Mouse (Mus musculus) midbrain, embryonic 11.5 days (tissue): ENCODE results near the gene Arhgef28. TPM values are rescaled to one million over a fixed set of nuclear protein-coding genes. Genes with fewer than 3 reads are reported as not detected.
"Not testable (repeated sequence)": the region's sequence is repeated elsewhere in the genome, so short reads cannot be mapped to it uniquely, and the experiment has no call there.

Experiments used
- ATAC-seq: fragments of 200-750 bp; cut with Nextera tagmentation; 2 replicates; pipeline ENCODE4 v1.8.0; 2017; ENCODE audit warnings: moderate TSS enrichment, moderate library complexity; ENCODE audit not compliant: low FRiP score
- DNase-seq: peaks from one replicate; pipeline ENCODE4 v3.0.0; 2015; ENCODE audit warnings: low spot score; ENCODE audit errors: missing footprints
- H3K27ac ChIP-seq: fragments of 300-500 bp; sonication (generic); 2 replicates; pipeline ENCODE4 v1.5.1; 2014; ENCODE audit warnings: low read depth, low read length
- H3K27me3 ChIP-seq: fragments of 300-500 bp; sonication (generic); 2 replicates; pipeline ENCODE4 v1.6.1; 2014; ENCODE audit warnings: mild to moderate bottlenecking, low read length, moderate library complexity, mixed read lengths; ENCODE audit not compliant: control insufficient read depth, insufficient read depth
- H3K36me3 ChIP-seq: fragments of 300-500 bp; sonication (generic); 2 replicates; pipeline ENCODE4 v1.6.1; 2014; ENCODE audit warnings: mild to moderate bottlenecking, low read length, moderate library complexity, mixed read lengths; ENCODE audit not compliant: control insufficient read depth, insufficient read depth
- H3K4me1 ChIP-seq: fragments of 300-500 bp; sonication (generic); 2 replicates; pipeline ENCODE4 v1.6.1; 2014; ENCODE audit warnings: low read length; ENCODE audit not compliant: control insufficient read depth, insufficient read depth
- H3K4me2 ChIP-seq: fragments of 300-500 bp; sonication (generic); 2 replicates; pipeline ENCODE4 v1.6.1; 2014; ENCODE audit warnings: mild to moderate bottlenecking, moderate library complexity
- H3K4me3 ChIP-seq: fragments of 300-500 bp; sonication (generic); 2 replicates; pipeline ENCODE4 v1.5.1; 2014; ENCODE audit warnings: low read depth, low read length
- H3K9ac ChIP-seq: fragments of 300-500 bp; sonication (generic); 2 replicates; pipeline ENCODE4 v1.6.1; 2014; ENCODE audit warnings: low read length
- H3K9me3 ChIP-seq: fragments of 300-500 bp; sonication (generic); 2 replicates; pipeline ENCODE4 v1.6.1; 2016; ENCODE audit warnings: low read length; ENCODE audit not compliant: control insufficient read depth
- WGBS: fragments of 180-500 bp; shearing (Covaris S2); extraction: QIAGEN DNeasy Blood & Tissue Kit; methylation state at CpG from one replicate; pipeline ENCODE4 v1.1.7; 2014; 5-methylcytosine and 5-hydroxymethylcytosine counted together
- polyA plus RNA-seq: library from polyadenylated mRNA; unstranded; fragments of >200 nt; fragmentation: Nextera tagmentation; extraction: Ambion mirVana; gene quantifications from 2 replicates; pipeline ENCODE4 v1.2.1, GENCODE M21; 2014

The Arhgef28 gene
- polyA plus RNA-seq, 1 experiment from 2014 or later = 6.7 TPM

GRCm38 (mm10) chr13:98027122-98027521 lies 179.1 kb downstream of the Arhgef28 start:
- DNase-seq (peak; percentile 60), ATAC-seq (no peak)
- Histone ChIP-seq H3K27ac (no peak overlapping the region), H3K4me1 (0 out of 2 replicates have a peak, but pooled peaks cover 2% of the 10 kb centered on the region), H3K27me3 (no peaks in the 10 kb centered on the region), H3K36me3 (no peaks in the 10 kb centered on the region), H3K4me2 (no peak overlapping the region), H3K4me3 (no peak overlapping the region), H3K9ac (no peak overlapping the region), H3K9me3 (no peaks in the 10 kb centered on the region)
- WGBS = 77% methylated on average over 5 of the region's 5 CpGs

GRCm38 (mm10) chr13:98025706-98026504 lies 180.3 kb downstream of the Arhgef28 start:
- ATAC-seq (no peak), DNase-seq (peak; percentile 78)
- no peak overlapping the region for H3K27ac ChIP-seq
- 0 out of 2 replicates have a peak, but pooled peaks cover 2% of the 10 kb centered on the region for H3K4me1 ChIP-seq
- WGBS = 79% methylated on average over 26 of the region's 26 CpGs
- H3K9ac ChIP-seq = no peak overlapping the region
- no peak overlapping the region for H3K4me3 ChIP-seq
- no peaks in the 10 kb centered on the region for H3K27me3 ChIP-seq
- H3K4me2 ChIP-seq = no peak overlapping the region
- no peaks in the 10 kb centered on the region for H3K9me3 ChIP-seq
- H3K36me3 ChIP-seq = no peaks in the 10 kb centered on the region

GRCm38 (mm10) chr13:98025162-98025561 lies 181.1 kb downstream of the Arhgef28 start:
- Histone ChIP-seq H3K4me3 (no peak overlapping the region), H3K4me1 (0 out of 2 replicates have a peak, but pooled peaks cover 2% of the 10 kb centered on the region), H3K36me3 (no peaks in the 10 kb centered on the region), H3K27me3 (no peaks in the 10 kb centered on the region), H3K4me2 (no peak overlapping the region), H3K9me3 (no peaks in the 10 kb centered on the region), H3K9ac (no peak overlapping the region), H3K27ac (no peak overlapping the region)
- ATAC-seq = no peak
- WGBS = 89% methylated on average over 7 of the region's 7 CpGs
- peak; percentile 86 for DNase-seq

- Histone ChIP-seq H3K4me3 (no peak overlapping the region), H3K4me2 (no peak overlapping the region), H3K4me1 (0 out of 2 replicates have a peak, but pooled peaks cover 2% of the 10 kb centered on the region), H3K36me3 (no peaks in the 10 kb centered on the region), H3K27ac (no peak overlapping the region), H3K9ac (no peak overlapping the region), H3K9me3 (no peaks in the 10 kb centered on the region), H3K27me3 (no peaks in the 10 kb centered on the region)
- 92% methylated on average over 12 of the region's 12 CpGs for WGBS
- ATAC-seq (no peak), DNase-seq (no peak)
These were observed 181.6 kb downstream of the Arhgef28 start for GRCm38 (mm10) chr13:98024680-98025079.

- ATAC-seq = no peak
- Histone ChIP-seq H3K9ac (no peak overlapping the region), H3K27ac (no peak overlapping the region), H3K36me3 (no peaks in the 10 kb centered on the region), H3K9me3 (no peaks in the 10 kb centered on the region), H3K4me2 (no peak overlapping the region), H3K4me3 (no peak overlapping the region), H3K4me1 (0 out of 2 replicates have a peak, but pooled peaks cover 4% of the 10 kb centered on the region), H3K27me3 (no peaks in the 10 kb centered on the region)
- DNase-seq = no peak
- WGBS = 81% methylated on average over 4 of the region's 4 CpGs
These were observed 184.3 kb downstream of the Arhgef28 start for GRCm38 (mm10) chr13:98021906-98022305.

- not testable (repeated sequence) for H3K27ac ChIP-seq, H3K4me2 ChIP-seq, H3K9ac ChIP-seq, H3K9me3 ChIP-seq, ATAC-seq, H3K27me3 ChIP-seq, H3K4me3 ChIP-seq, H3K36me3 ChIP-seq
- DNase-seq = peak; percentile 75
- H3K4me1 ChIP-seq = peaks cover 15% of the 10 kb centered on the region
- WGBS = 87% methylated on average over 8 of the region's 8 CpGs
These were observed 187.4 kb downstream of the Arhgef28 start for GRCm38 (mm10) chr13:98018837-98019236.

GRCm38 (mm10) chr13:98016923-98017588 lies 189.2 kb downstream of the Arhgef28 start:
- 20% methylated on average over 12 of the region's 12 CpGs for WGBS
- Histone ChIP-seq H3K27me3 (no peaks in the 10 kb centered on the region), H3K4me2 (peak overlapping the region; percentile 85), H3K36me3 (no peaks in the 10 kb centered on the region), H3K9me3 (no peaks in the 10 kb centered on the region), H3K9ac (peak overlapping the region; percentile 58), H3K27ac (no peak overlapping the region), H3K4me1 (peaks cover 15% of the 10 kb centered on the region), H3K4me3 (peak overlapping the region; percentile 34)
- DNase-seq = peak; percentile 91
- ATAC-seq = peak; percentile 76; the same call in 1 of the 2 replicates

- Histone ChIP-seq H3K9ac (peak overlapping the region; percentile 58), H3K4me1 (peaks cover 15% of the 10 kb centered on the region), H3K4me3 (peak overlapping the region; percentile 34), H3K36me3 (no peaks in the 10 kb centered on the region), H3K27ac (no peak overlapping the region), H3K27me3 (no peaks in the 10 kb centered on the region), H3K4me2 (peak overlapping the region; percentile 85), H3K9me3 (no peaks in the 10 kb centered on the region)
- WGBS = 6% methylated on average over 33 of the region's 33 CpGs
- peak; percentile 48; the same call in 1 of the 2 replicates for ATAC-seq
- peak; percentile 95 for DNase-seq
These were observed 190.0 kb downstream of the Arhgef28 start for GRCm38 (mm10) chr13:98015981-98016922.
